Mouse (Mus musculus): Measurements from ENCODE around the gene Naa38. TPM values are rescaled to one million over a fixed set of nuclear protein-coding genes. Genes with fewer than 3 reads are reported as not detected.

Naa38 gene
- polyA plus RNA-seq, 1 experiment from 2014 or later = 132 TPM

DNA sequence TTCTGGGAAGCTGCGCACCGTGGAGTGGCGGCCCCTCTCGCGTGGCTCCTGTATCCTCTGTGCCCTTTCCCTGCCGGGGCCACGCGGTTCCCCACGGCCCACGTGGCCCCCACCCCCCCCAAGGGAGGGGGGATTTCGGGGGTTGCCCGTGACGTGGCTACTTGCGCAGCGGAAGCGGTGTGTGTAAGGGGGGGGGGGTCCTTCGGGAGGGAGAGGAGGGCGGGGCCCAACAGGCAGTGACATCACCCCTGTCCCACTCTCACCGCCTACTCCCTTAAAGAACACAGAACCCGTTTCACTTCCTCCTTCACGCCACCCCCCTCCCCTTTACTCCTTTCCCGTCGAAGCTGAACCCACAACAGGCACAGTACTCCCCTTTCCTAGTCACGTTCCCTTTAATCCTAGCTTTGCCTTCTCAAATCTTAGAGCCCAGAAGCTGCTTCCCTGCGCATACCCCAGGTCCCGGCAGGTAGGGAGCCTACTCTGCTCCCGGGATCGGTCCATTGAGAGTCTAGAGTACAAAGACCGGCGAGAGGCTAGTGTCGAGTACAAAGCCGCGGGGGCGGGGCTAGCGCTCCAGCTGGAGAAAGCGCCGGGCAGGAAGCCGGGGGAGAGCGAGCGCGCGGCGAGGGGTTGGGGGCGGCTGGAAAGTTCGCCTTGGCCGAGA lies 14.2 kb downstream of the Naa38 start:
- peak overlapping the region; percentile 91 for H3K27ac ChIP-seq (ENCODE audit: low read depth, low read length)
- WGBS = under 1% methylated on average over 46 of the region's 46 CpGs
- peak overlapping the region; percentile 83 for H3K4me3 ChIP-seq (ENCODE audit: low read depth, low read length)
- peak overlapping the region; percentile 99 for H3K4me2 ChIP-seq (ENCODE audit: low read depth, low read length)
- no peaks in the 10 kb centered on the region for H3K9me3 ChIP-seq (ENCODE audit: control insufficient read depth, low read length)
- H3K9ac ChIP-seq (replicated peaks; ENCODE audit: low read depth, low read length) = peak overlapping the region; percentile 87
- peak; percentile 24; the same call in 1 of the 2 replicates for ATAC-seq (ENCODE audit: low read depth)
- H3K36me3 ChIP-seq (ENCODE audit: control insufficient read depth, insufficient read depth, low read length) = peaks cover 42% of the 10 kb centered on the region
- no peaks in the 10 kb centered on the region for H3K27me3 ChIP-seq (ENCODE audit: control insufficient read depth, insufficient read depth, low read length)
- peaks cover 38% of the 10 kb centered on the region for H3K4me1 ChIP-seq (ENCODE audit: control insufficient read depth, insufficient read depth, low read length)

DNA sequence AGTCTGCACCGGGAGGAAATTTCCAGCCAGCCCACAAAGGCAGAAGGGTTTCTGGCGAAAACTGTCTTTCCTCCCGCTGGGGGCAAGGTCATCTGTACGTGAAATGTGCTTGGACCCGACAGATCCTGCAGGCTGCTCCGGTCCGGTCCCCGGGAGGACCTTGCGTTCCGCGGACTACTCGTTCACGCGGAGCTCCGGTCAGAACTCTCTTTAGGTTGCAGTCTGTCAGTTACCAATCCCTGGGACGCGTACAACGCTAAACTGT lies 14.7 kb downstream of the Naa38 start:
- Histone ChIP-seq H3K9me3 (ENCODE audit: control insufficient read depth, low read length) (no peaks in the 10 kb centered on the region), H3K36me3 (ENCODE audit: control insufficient read depth, insufficient read depth, low read length) (peaks cover 38% of the 10 kb centered on the region)
- ATAC-seq (ENCODE audit: low read depth) = no peak

DNA sequence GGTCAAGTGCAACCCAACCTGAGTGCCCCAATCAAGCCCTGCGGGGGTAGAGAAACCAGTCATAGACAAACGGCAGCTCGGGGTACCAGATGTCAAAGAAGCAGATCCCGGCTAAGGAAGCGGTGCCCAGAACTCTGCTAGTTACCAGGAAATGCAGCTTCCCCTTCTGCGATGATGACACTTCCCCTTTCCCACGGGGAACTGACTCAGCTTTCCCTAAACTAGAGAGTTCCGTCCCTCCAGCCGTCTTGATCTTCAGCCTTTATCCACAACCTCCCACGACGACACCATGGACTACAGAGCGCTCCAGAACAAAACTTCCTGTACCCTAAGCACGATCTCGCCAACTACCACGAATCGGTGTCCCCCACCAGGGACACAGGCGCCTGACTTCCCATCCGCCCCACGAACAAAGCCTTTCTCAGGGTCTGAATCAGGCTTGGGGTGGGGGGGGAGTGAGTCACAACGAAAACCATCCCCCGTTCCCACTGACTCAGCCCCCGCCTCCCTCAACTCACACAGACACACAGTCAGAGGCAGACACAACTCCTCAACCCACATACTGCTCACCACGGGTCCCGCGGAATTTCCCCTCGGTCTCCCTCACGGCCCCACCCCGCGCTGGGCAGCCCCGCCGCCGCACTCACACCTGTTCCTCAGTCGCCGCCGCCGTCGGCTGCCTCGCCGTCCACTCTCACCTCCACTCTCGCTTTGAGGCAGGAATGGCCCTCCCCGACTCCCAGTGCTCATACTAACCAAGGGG lies 15.2 kb downstream of the Naa38 start:
- under 1% methylated on average over 41 of the region's 41 CpGs for WGBS
- Histone ChIP-seq H3K9me3 (ENCODE audit: control insufficient read depth, low read length) (no peaks in the 10 kb centered on the region), H3K27me3 (ENCODE audit: control insufficient read depth, insufficient read depth, low read length) (no peaks in the 10 kb centered on the region), H3K9ac (replicated peaks; ENCODE audit: low read depth, low read length) (peak overlapping the region; percentile 87), H3K36me3 (ENCODE audit: control insufficient read depth, insufficient read depth, low read length) (peaks cover 33% of the 10 kb centered on the region), H3K4me3 (ENCODE audit: low read depth, low read length) (peak overlapping the region; percentile 83), H3K4me2 (ENCODE audit: low read depth, low read length) (peak overlapping the region; percentile 99), H3K27ac (ENCODE audit: low read depth, low read length) (peak overlapping the region; percentile 91), H3K4me1 (ENCODE audit: control insufficient read depth, insufficient read depth, low read length) (peaks cover 45% of the 10 kb centered on the region)
- peak; percentile 7 for ATAC-seq (ENCODE audit: low read depth)

More for the DNA sequence above, 14.7 kb downstream of the Naa38 start:
- 0% methylated on average over 18 of the region's 18 CpGs for WGBS
- Histone ChIP-seq H3K27ac (ENCODE audit: low read depth, low read length) (peak overlapping the region; percentile 91), H3K4me2 (ENCODE audit: low read depth, low read length) (peak overlapping the region; percentile 99), H3K9ac (replicated peaks; ENCODE audit: low read depth, low read length) (peak overlapping the region; percentile 87), H3K4me3 (ENCODE audit: low read depth, low read length) (peak overlapping the region; percentile 83), H3K4me1 (ENCODE audit: control insufficient read depth, insufficient read depth, low read length) (peaks cover 43% of the 10 kb centered on the region), H3K27me3 (ENCODE audit: control insufficient read depth, insufficient read depth, low read length) (no peaks in the 10 kb centered on the region)

- H3K4me2 ChIP-seq (ENCODE audit: low read depth, low read length) = peak overlapping the region; percentile 99
- peaks cover 45% of the 10 kb centered on the region for H3K4me1 ChIP-seq (ENCODE audit: control insufficient read depth, insufficient read depth, low read length)
- WGBS = 0% methylated on average over 26 of the region's 26 CpGs
These were observed 15.8 kb downstream of the Naa38 start for GRCm38 (mm10) chr11:69411073-69411535.

DNA sequence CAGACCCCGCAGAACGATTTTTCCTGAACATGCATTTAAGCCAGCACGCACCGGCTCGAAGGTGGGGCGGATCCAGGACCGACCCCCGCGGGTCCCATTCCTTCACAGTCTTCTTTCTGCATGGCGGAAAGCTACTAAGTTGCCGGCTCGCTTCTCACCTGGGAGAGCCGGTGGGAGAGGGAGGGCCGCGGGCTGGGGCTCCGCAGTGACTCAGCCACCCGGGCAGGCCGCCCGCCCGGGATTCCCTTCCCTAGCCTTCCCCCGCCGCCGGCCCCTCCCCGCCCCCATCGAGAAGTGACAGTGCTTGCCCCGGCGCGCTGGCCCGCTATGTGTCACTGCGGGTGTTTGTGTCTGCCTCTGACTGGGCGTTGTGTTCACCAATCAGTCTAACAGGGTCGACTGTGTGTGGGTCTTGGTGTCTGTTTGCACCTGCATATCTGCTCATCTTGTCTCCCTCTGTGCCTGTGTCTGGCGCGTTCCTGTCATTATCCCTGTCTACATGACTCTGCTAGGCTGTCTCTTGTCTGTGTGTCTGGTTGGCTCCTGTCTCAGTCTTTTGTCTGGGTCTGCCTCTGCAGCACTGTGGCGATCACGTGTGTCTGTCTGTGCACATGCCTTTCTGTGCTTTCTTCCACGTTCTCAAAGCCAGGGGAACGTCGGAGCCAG lies 16.4 kb downstream of the Naa38 start:
- peak overlapping the region; percentile 99 for H3K4me2 ChIP-seq (ENCODE audit: low read depth, low read length)
- H3K9ac ChIP-seq (replicated peaks; ENCODE audit: low read depth, low read length) = peak overlapping the region; percentile 87
- no peaks in the 10 kb centered on the region for H3K27me3 ChIP-seq (ENCODE audit: control insufficient read depth, insufficient read depth, low read length)
- no peak for ATAC-seq (ENCODE audit: low read depth)
- no peaks in the 10 kb centered on the region for H3K9me3 ChIP-seq (ENCODE audit: control insufficient read depth, low read length)
- peak overlapping the region; percentile 83 for H3K4me3 ChIP-seq (ENCODE audit: low read depth, low read length)
- peaks cover 47% of the 10 kb centered on the region for H3K4me1 ChIP-seq (ENCODE audit: control insufficient read depth, insufficient read depth, low read length)
- WGBS = 1% methylated on average over 36 of the region's 39 CpGs
- H3K27ac ChIP-seq (ENCODE audit: low read depth, low read length) = peak overlapping the region; percentile 91
- H3K36me3 ChIP-seq (ENCODE audit: control insufficient read depth, insufficient read depth, low read length) = peaks cover 21% of the 10 kb centered on the region

More at GRCm38 (mm10) chr11:69411073-69411535, 15.8 kb downstream of the Naa38 start:
- H3K9me3 ChIP-seq (ENCODE audit: control insufficient read depth, low read length) = no peaks in the 10 kb centered on the region
- peak overlapping the region; percentile 91 for H3K27ac ChIP-seq (ENCODE audit: low read depth, low read length)
- peak overlapping the region; percentile 83 for H3K4me3 ChIP-seq (ENCODE audit: low read depth, low read length)
- peak; percentile 41 for ATAC-seq (ENCODE audit: low read depth)
- H3K9ac ChIP-seq (replicated peaks; ENCODE audit: low read depth, low read length) = peak overlapping the region; percentile 87
- no peaks in the 10 kb centered on the region for H3K27me3 ChIP-seq (ENCODE audit: control insufficient read depth, insufficient read depth, low read length)
- peaks cover 27% of the 10 kb centered on the region for H3K36me3 ChIP-seq (ENCODE audit: control insufficient read depth, insufficient read depth, low read length)

GRCm38 (mm10) chr11:69412548-69412947 lies 17.3 kb downstream of the Naa38 start:
- no peak overlapping the region; the same call in 1 of the 2 replicates for H3K9ac ChIP-seq (replicated peaks; ENCODE audit: low read depth, low read length)
- H3K9me3 ChIP-seq (ENCODE audit: control insufficient read depth, low read length) = no peaks in the 10 kb centered on the region
- H3K4me2 ChIP-seq (ENCODE audit: low read depth, low read length) = peak overlapping the region; percentile 99
- H3K4me3 ChIP-seq (ENCODE audit: low read depth, low read length) = peak overlapping the region; percentile 83
- H3K27ac ChIP-seq (ENCODE audit: low read depth, low read length) = no peak overlapping the region
- whole genome bisulfite sequencing = 67% methylated on average over 7 of the region's 7 CpGs
- H3K36me3 ChIP-seq (ENCODE audit: control insufficient read depth, insufficient read depth, low read length) = peaks cover 13% of the 10 kb centered on the region; the same call in 1 of the 2 replicates
- peaks cover 53% of the 10 kb centered on the region for H3K4me1 ChIP-seq (ENCODE audit: control insufficient read depth, insufficient read depth, low read length)
- no peaks in the 10 kb centered on the region for H3K27me3 ChIP-seq (ENCODE audit: control insufficient read depth, insufficient read depth, low read length)
- no peak for ATAC-seq (ENCODE audit: low read depth)

GRCm38 (mm10) chr11:69413221-69414181 lies 18.2 kb downstream of the Naa38 start, which contains the start of gene Kdm6b:
Gene Kdm6b, minus strand, starts transcription at chr11:69413675.
- Histone ChIP-seq H3K9me3 (ENCODE audit: control insufficient read depth, low read length) (no peaks in the 10 kb centered on the region), H3K4me1 (ENCODE audit: control insufficient read depth, insufficient read depth, low read length) (peaks cover 50% of the 10 kb centered on the region), H3K4me3 (ENCODE audit: low read depth, low read length) (peak within 1 kb of the TSS; percentile 83), H3K27ac (ENCODE audit: low read depth, low read length) (peak within 1 kb of the TSS; percentile 99), H3K9ac (replicated peaks; ENCODE audit: low read depth, low read length) (peak within 1 kb of the TSS; percentile 99), H3K36me3 (ENCODE audit: control insufficient read depth, insufficient read depth, low read length) (peaks cover 6% of the 10 kb centered on the region; the same call in 1 of the 2 replicates), H3K4me2 (ENCODE audit: low read depth, low read length) (peak within 1 kb of the TSS; percentile 99), H3K27me3 (ENCODE audit: control insufficient read depth, insufficient read depth, low read length) (no peaks in the 10 kb centered on the region)
- 38% methylated on average over 12 of the region's 12 CpGs for WGBS
- no peak for ATAC-seq (ENCODE audit: low read depth)
